Mouse (Mus musculus): ENCODE results near the gene Hist2h3b.
"Not testable (repeated sequence)": the region's sequence is repeated elsewhere in the genome, so short reads cannot be mapped to it uniquely, and the experiment has no call there.

Hist2h3b gene

GRCm38 (mm10) chr3:96268051-96268775, at the start of gene Hist2h3b:
Hist2h3b (plus strand) TSS chr3:96268654.
- DNase-seq (ENCODE audit: low spot score), result peak; percentile 71

DNA sequence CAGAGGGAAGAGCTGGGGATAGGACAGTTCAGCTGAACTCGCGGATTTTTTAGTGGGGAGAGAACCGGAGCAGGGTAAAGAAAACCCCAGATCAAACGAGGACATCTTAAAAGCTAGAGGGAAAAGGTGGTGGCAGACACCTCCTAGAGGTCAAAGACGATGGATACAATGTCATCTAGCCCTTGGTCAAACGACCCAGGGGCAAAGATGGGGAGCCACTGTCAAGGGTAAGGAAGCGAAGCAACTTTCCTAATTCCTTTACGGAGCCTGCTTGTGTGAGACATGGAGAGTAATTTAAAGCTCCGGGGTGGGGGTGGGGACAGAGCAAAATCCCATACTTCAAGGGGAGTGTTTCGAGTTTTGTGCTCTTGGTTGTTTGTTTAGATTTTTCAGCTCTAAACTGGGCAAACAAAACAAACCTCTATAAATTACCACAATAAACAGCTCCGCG, 49.2 kb upstream of the Hist2h3b start:
- DNase-seq (ENCODE audit: low spot score), result no peak

- DNase-seq (ENCODE audit: low spot score), result peak; percentile 64
Observed at GRCm38 (mm10) chr3:96219661-96220130, 48.8 kb upstream of the Hist2h3b start, which contains the start of the genes Bola1 and Hist2h2ab. Bola1 (minus strand) TSS chr3:96219709. Hist2h2ab (plus strand) TSS chr3:96219865.

DNA sequence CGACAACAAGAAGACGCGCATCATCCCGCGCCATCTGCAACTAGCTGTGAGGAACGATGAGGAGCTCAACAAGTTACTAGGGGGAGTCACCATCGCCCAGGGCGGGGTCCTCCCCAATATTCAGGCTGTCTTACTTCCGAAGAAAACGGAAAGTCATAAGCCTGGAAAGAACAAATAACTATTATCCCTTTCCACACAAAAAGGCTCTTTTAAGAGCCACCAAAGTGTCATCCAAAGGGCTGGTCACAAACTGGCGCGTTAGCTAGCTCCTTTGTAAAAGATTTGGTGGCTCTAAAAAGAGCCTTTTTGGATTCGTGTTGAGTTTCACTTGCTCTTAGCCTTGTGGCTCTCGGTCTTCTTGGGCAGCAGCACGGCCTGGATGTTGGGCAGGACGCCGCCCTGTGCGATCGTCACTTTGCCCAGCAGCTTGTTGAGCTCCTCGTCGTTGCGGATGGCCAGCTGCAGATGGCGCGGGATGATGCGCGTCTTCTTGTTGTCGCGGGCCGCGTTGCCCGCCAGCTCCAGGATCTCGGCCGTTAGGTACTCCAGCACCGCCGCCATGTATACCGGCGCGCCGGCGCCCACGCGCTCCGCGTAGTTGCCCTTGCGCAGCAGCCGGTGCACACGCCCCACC, 48.2 kb upstream of the Hist2h3b start:
- DNase-seq (ENCODE audit: low spot score), result not testable (repeated sequence)

DNA sequence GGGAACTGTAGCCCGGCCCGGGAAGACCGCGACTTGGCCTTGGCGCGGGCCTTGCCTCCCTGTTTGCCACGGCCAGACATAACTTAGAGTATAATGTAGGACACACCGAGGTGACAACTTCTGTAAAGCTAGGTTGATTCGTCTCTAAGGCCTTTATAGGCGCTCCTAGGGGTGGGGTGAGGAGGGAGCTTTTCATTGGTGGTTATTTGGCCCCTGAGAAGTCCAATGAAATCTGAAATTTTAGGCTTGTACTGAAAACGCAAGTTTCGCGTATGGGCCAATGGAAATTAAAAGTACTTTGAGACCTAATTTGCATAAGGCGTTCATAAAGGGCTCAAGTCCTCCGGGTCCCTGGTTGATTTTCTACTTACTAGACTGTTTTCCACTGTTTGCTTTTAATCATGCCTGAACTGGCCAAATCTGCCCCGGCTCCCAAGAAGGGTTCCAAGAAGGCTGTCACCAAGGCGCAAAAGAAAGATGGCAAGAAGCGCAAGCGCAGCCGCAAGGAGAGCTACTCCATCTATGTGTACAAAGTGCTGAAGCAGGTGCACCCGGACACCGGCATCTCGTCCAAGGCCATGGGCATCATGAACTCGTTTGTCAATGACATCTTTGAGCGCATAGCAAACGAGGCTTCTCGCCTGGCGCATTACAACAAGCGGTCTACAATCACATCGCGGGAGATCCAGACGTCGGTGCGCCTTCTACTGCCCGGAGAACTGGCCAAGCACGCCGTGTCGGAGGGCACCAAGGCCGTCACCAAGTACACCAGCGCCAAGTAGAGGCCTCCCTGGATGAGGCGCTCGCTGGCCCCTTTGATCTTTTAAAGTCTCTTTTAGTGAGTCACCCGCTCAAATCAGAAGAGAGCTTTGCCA, 47.5 kb upstream of the Hist2h3b start, which contains the start of the genes Hist2h2ac and Hist2h2be:
Gene Hist2h2ac, minus strand, starts transcription at position 116 of the 875 bp plus-strand sequence.
Gene Hist2h2be, plus strand, starts transcription at position 355 of the 875 bp plus-strand sequence.
- DNase-seq (ENCODE audit: low spot score), result peak; percentile 80

DNA sequence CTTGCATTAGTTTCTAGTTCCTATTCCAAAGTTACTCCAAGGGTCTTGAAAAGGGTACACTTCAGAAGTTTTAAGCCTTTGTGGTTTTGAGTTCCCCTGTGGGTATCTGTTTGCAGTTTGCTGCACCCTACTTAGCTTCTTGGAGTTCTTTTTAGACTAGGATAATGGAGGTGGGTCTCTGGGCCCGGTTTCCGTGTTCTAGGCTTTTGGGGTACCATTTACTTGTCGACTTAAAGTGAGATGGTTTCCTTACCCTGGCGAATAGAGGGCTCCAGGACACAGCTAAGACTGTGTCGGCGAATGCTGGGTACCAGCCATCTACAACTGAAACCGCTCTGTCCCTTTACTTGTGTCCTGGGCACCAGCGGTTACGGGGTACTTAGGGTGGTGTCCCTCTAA, 46.8 kb upstream of the Hist2h3b start:
- DNase-seq (ENCODE audit: low spot score), result no peak

- no peak for DNase-seq (ENCODE audit: low spot score)
Observed at GRCm38 (mm10) chr3:96222774-96223173, 45.7 kb upstream of the Hist2h3b start.

DNA sequence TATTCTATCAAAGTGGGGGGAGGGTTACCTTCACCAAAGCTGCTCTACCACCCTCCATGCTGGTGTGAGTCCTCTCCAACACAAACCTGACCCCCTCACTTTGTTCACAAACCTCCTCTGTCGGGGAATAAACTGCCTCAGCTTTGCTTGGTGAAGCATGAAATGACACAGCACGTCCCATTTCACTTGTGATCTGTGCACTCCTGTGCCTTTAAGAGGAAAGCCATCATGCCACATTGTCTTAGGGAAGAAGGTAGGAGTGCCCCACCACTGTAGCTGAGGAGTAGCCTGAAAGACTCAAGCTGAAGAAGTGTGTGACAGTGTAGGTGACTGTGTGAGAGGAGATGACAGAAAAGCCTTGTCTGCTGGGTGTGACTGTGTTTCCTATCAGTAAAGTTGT, 43.0 kb upstream of the Hist2h3b start:
- DNase-seq (ENCODE audit: low spot score), result no peak

DNA sequence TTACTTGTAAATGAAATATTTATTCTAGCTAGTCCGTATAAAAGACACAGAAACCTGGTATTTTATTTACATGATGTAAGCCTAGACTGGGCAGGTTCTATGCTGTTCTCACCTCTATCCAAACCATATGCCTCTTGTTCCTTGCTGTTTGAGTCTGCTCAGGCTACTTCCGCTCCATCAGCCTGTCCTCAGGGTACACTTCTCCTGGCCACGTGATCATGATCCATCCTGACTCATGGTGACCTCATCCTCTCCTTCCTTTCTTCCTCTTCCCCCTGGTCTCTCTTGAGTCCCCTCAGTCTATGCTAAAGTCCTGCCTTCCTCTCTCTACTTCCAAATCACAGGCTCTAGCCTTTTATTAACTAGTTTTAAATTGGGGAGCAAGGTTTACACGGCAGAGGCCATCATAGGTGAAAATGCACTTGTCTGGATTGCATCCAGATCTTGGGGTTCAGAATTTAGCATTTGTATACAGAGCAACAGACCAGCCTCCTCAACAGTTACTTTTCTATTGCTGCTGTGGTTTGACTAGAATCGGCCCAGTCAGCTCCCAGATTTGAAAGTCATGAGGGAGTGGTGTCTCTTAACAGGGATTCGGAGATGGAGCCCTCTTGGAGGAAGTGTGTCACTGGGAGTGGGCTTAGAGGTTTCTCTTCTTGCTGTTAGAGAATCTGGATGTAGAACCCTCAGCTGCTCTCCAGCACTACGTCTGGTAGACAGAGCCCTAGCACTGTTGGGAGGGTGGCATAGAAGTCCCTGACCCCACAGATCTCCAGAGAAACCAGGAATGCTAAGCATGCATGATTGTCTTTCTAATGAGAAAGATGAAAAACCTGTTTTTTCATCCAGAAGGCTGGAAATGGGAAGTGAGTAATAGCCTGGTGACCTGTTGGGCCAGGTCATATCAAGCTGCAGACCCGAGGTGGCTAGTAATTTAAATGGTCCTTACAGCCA, 41.5 kb upstream of the Hist2h3b start:
- no peak for DNase-seq (ENCODE audit: low spot score)

DNA sequence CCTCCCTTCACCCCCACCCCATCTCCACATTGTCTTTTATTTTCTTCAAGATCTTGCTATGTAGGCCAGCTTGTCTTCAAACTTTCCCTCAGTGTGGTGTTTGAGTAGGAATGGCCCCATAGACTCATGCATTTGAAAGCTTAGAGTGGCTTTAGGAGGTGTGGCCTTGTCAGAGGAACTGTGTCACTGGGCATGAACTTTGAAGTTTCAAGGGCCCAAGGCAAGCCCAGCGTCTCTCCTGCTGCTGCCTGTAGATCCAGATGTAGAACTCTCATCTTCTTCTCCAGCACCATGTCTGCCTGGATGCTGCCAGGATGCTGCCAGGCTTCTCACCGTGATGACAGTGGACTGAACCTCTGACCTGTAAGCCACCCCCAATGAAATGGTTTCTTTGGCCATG, 39.6 kb upstream of the Hist2h3b start:
- no peak for DNase-seq (ENCODE audit: low spot score)

DNA sequence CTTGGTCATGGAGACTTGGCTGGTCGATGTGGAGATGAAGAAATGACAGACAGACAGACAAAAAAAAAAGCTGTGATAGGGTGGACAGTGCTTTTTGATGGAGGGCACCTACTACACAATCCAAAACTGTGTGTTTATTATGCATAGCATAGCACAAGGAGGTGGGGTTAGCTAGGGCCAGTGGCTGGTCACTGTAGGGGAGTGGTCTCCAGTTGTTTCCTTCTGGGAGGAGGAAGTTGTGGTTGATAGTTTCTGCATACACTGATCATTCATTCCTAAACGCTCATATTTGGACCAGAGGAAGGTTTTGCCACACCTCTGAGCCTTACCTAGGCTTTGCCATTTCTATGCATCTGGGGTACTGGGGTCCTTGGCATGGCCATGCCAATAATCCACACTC, 38.0 kb upstream of the Hist2h3b start:
- no peak for DNase-seq (ENCODE audit: low spot score)

GRCm38 (mm10) chr3:96230910-96231757, 37.3 kb upstream of the Hist2h3b start:
- no peak for DNase-seq (ENCODE audit: low spot score)

- DNase-seq (ENCODE audit: low spot score), result no peak
Observed at GRCm38 (mm10) chr3:96231758-96232120, 36.7 kb upstream of the Hist2h3b start.

- DNase-seq (ENCODE audit: low spot score), result no peak
Observed at GRCm38 (mm10) chr3:96234914-96235313, 33.5 kb upstream of the Hist2h3b start.

DNA sequence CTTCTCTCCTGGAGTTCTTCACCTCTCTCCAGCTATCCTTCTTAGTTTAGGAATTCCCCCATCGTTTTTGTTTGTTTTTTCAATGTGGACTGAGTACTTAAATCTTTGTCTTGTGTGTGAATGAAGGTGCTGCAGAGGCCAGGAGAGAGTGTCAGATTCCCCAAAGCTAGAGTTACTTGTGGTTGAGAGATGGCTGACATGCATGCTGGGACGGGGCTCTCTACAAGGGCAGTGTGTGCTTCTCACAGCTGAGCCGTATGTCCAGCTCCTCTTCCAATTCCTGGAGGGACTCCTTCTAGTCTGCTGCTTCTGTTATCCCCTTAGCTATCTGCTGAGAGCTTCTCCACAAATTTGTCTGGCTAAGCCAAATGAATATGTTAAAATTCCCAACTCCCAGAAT, 32.6 kb upstream of the Hist2h3b start:
- no peak for DNase-seq (ENCODE audit: low spot score)

DNA sequence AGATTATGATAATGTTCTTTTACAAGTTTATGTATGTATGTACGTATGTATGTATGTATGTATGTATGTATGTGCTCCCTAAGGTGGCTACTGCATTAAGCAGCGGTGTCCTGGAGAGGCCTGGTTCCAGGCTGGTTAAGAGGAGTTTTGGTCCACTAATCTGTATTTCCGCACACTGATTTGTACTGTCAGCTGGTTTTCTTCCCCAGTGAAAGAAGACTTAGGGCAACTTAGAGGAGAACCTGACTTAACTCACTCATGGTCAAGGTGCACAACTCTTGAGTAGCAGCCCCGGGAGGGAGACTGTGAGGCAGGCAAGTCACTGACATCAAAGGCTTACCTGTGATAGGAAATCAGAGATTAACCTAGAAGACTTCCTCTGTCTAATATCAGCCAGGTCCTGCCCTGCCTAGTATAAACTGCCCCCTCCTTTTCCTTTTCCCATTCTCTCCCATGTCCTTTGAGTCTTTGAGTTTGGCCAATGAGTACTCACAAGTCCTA, 31.6 kb upstream of the Hist2h3b start:
- no peak for DNase-seq (ENCODE audit: low spot score)

- DNase-seq (ENCODE audit: low spot score), result no peak
Observed at GRCm38 (mm10) chr3:96237335-96237903, 31.0 kb upstream of the Hist2h3b start.

- peak; percentile 53 for DNase-seq (ENCODE audit: low spot score)
Observed at GRCm38 (mm10) chr3:96237904-96238511, 30.4 kb upstream of the Hist2h3b start.
